Mouse (Mus musculus) embryonic facial prominence, embryonic 11.5 days (tissue): ENCODE data around the gene Bricd5. TPM values are rescaled to one million over a fixed set of nuclear protein-coding genes. Genes with fewer than 3 reads are reported as not detected.
"Not testable (repeated sequence)": the region's sequence is repeated elsewhere in the genome, so short reads cannot be mapped to it uniquely, and the experiment has no call there.

Experiments
- ATAC-seq: fragments of 200-750 bp; cut with Nextera tagmentation; replicated peaks from 2 replicates; pipeline ENCODE4 v1.8.0; 2017; ENCODE audit warnings: low read depth; ENCODE audit not compliant: insufficient number of reproducible peaks, low FRiP score, low TSS enrichment
- DNase-seq: peaks from one replicate; pipeline ENCODE4 v3.0.0-alpha.2; 2015; ENCODE audit warnings: low spot score
- H3K27ac ChIP-seq: fragments of 300-500 bp; sonication (generic); replicated peaks from 2 replicates; pipeline ENCODE4 v1.5.1; 2014; ENCODE audit warnings: mild to moderate bottlenecking, low read depth, low read length, control low read depth
- H3K27me3 ChIP-seq: fragments of 300-500 bp; sonication (generic); 2 replicates; pipeline ENCODE4 v1.6.1; 2014; ENCODE audit warnings: mild to moderate bottlenecking, low read length, moderate library complexity, mixed read lengths; ENCODE audit not compliant: control insufficient read depth, insufficient read depth
- H3K36me3 ChIP-seq: fragments of 300-500 bp; sonication (generic); replicated peaks from 2 replicates; pipeline ENCODE4 v1.6.1; 2014; ENCODE audit warnings: low read depth, mild to moderate bottlenecking, low read length, moderate library complexity, mixed read lengths; ENCODE audit not compliant: control insufficient read depth, insufficient read depth
- H3K4me1 ChIP-seq: fragments of 300-500 bp; sonication (generic); 2 replicates; pipeline ENCODE4 v1.6.1; 2014; ENCODE audit warnings: low read length, mixed read lengths; ENCODE audit not compliant: control insufficient read depth, insufficient read depth
- H3K4me2 ChIP-seq: fragments of 300-500 bp; sonication (generic); 2 replicates; pipeline ENCODE4 v1.6.1; 2014; ENCODE audit warnings: low read depth, mild to moderate bottlenecking, control low read depth, low read length, moderate library complexity
- H3K4me3 ChIP-seq: fragments of 300-500 bp; sonication (generic); 2 replicates; pipeline ENCODE4 v1.5.1; 2014; ENCODE audit warnings: low read depth, low read length, control low read depth
- H3K9ac ChIP-seq: fragments of 300-500 bp; sonication (generic); replicated peaks from 2 replicates; pipeline ENCODE4 v1.6.1; 2014; ENCODE audit warnings: mild to moderate bottlenecking, control low read depth, low read length
- H3K9me3 ChIP-seq: fragments of 300-500 bp; sonication (generic); replicated peaks from 2 replicates; pipeline ENCODE4 v1.6.1; 2016; ENCODE audit warnings: mild to moderate bottlenecking, low read length, inconsistent platforms, mixed read lengths; ENCODE audit not compliant: control insufficient read depth
- WGBS: fragments of 180-500 bp; shearing (Covaris S2); extraction: QIAGEN DNeasy Blood & Tissue Kit; methylation state at CpG from one replicate; pipeline ENCODE4 v1.1.7; 2014; 5-methylcytosine and 5-hydroxymethylcytosine counted together
- polyA plus RNA-seq: library from polyadenylated mRNA; unstranded; fragments of >200 nt; fragmentation: Nextera tagmentation; extraction: Ambion mirVana; gene quantifications from 2 replicates; pipeline ENCODE4 v1.2.1, GENCODE M21; 2014

Bricd5 gene
- polyA plus RNA-seq, 1 experiment from 2014 or later, result not detected

DNA sequence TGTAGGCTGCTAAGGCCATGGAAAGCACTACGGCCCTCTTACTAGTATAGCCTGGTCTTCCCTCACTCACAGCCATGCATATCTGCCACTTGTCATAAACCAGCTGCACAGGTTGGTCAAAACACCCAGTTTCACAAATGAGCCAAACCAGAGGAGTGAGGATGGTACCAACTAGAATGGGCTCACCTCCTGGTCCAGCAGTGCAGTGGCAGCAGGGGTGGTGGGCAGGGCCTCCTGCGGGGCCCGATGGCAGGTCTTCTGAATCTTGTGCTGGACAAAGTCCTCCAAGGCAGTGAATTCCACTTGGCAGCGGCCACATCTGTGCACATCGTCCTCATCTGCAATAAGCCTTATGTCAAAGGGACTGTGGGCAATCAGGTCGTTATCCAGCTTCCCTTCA, 22.5 kb upstream of the Bricd5 start:
- Histone ChIP-seq H3K36me3 (peaks cover 6% of the 10 kb centered on the region), H3K9me3 (no peaks in the 10 kb centered on the region)

DNA sequence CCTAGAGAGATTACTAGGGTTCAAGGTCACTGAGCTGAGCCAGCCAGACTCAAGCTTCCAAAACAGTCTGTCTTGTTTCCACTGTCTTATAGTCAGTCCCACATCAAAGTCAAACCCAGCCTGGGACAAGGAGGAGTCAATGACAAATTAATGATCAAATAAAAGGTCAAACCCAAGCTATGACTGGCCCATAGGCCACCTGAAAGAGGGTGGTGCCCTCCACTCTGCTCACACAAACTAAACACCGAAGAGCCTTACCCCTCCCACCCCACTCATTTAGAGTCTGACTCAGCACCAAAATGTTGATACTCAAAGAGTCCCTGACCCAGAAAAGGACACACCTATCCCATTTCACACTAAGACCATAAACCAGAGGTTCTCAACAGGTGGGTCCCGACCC, 20.3 kb upstream of the Bricd5 start:
- Histone ChIP-seq H3K27ac (no peak overlapping the region), H3K36me3 (peaks cover 3% of the 10 kb centered on the region), H3K4me1 (no peaks in the 10 kb centered on the region), H3K4me3 (no peak overlapping the region), H3K9me3 (no peaks in the 10 kb centered on the region), H3K4me2 (no peak overlapping the region), H3K9ac (no peak overlapping the region), H3K27me3 (no peaks in the 10 kb centered on the region)
- 84% methylated on average over 2 of the region's 2 CpGs for WGBS
- no peak for DNase-seq
- no peak for ATAC-seq

More for the DNA sequence above, 22.5 kb upstream of the Bricd5 start:
- Histone ChIP-seq H3K27ac (no peak overlapping the region), H3K9ac (no peak overlapping the region), H3K4me2 (no peak overlapping the region), H3K27me3 (no peaks in the 10 kb centered on the region), H3K4me1 (no peaks in the 10 kb centered on the region), H3K4me3 (no peak overlapping the region)
- 97% methylated on average over 6 of the region's 6 CpGs for WGBS
- ATAC-seq (no peak), DNase-seq (no peak)

DNA sequence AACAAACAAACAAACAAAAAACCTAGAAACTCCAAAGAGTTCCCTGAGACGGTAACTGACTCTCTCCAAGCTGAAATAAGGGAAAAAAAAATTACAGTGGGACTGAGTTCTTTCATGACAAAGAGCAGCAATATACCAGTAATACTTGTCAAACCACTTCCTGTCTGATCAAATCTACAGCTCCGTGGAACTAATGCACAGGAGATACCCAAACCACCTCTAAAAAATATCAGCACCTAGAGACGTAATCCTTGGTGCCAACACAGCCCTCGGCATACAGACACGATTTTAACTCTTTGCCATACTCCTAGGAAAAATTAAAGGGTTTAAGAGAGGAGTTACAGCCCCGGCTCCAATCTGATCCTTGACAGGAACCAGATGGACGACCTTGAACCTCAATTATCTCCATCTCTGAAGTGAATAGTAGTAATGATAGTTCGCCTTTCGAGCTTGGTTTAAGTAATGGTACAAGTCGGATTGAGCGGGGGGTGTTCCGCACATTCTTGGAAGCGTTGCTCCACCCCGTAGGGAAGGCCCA, 19.4 kb upstream of the Bricd5 start:
- Histone ChIP-seq H3K27ac (peak overlapping the region; percentile 87; the same call in 1 of the 2 replicates), H3K9me3 (no peaks in the 10 kb centered on the region), H3K36me3 (no peaks in the 10 kb centered on the region; the same call in 1 of the 2 replicates), H3K9ac (peak overlapping the region; percentile 84), H3K27me3 (no peaks in the 10 kb centered on the region), H3K4me1 (no peaks in the 10 kb centered on the region), H3K4me2 (peak overlapping the region; percentile 65), H3K4me3 (peak overlapping the region; percentile 84)
- DNase-seq (no peak), ATAC-seq (no peak)
- 7% methylated on average over 14 of the region's 14 CpGs for WGBS

DNA sequence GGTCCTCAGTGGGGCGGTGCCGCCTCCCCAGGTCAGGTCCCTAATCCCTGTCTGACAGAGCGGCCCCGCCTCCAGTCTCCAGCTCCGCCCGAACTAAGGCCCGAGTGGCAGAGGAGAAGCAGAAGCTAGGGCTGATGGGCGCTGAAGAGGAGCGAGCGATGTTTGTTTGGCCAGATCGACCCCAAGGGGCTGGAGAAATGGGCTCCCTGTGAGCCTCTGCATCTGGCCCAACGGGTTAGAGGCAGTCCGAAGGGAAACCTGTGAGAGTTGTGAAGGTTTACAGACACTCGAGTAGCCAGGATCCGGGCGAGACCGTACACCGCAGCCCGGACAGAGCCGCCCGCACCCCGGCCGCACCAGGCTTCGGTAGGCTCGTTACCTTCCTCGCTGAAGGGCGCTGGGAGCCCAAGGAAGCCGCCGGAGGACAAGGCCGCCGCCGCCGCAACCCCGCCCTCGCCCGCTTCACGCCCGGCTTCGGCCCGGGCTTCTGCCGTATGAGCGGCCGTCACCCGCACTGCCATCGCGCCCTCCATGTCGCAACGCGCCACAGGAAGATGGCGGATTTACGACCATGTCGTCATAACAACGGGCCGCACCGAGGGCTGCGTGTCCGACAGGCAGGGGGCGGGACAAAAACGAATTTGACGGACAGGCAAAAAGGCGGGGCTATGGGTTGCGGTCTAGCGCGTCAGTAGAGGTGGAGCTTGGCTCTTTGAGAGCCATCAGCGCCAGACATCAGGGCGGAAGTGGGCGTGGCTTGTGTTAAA, 18.7 kb upstream of the Bricd5 start:
- H3K27ac ChIP-seq, result peak overlapping the region; percentile 87
- no peaks in the 10 kb centered on the region for H3K4me1 ChIP-seq
- ATAC-seq, result peak; percentile 88
- H3K9ac ChIP-seq, result peak overlapping the region; percentile 84
- H3K36me3 ChIP-seq, result no peaks in the 10 kb centered on the region
- under 1% methylated on average over 67 of the region's 67 CpGs for WGBS
- no peaks in the 10 kb centered on the region for H3K27me3 ChIP-seq
- peak; percentile 100 for DNase-seq
- peak overlapping the region; percentile 65 for H3K4me2 ChIP-seq
- H3K9me3 ChIP-seq, result no peaks in the 10 kb centered on the region
- peak overlapping the region; percentile 84 for H3K4me3 ChIP-seq

DNA sequence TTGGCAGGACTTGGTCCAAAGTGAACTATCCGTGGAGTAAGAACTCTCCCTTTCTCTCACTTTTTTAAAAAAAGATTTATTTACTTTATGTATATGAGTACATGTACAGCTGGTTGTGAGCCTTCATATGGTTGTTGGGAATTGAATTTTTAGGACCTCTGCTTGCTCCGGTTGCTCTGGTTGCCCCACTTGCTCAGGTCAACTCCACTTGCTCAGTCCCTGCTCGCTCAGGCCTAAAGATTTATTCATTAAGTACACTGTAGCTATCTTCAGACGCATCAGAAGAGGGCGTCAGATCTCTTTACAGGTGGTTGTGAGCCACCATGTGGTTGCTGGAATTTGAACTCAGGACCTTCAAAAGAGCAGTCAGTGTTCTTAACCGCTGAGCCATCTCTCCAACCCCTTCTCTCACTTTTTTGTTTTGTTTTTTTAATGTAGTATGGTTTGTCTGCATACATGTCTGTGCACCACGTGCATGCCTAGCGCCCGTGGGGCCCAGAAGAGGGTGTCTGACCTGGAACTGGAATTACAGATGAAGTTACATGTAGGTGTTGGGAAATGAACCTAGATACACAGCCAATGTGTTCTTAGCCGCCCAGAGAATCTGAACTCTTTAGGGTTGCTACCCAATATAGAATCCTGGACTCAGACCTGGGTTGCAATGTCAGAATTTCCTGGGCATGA, 18.0 kb upstream of the Bricd5 start:
- not testable (repeated sequence) for H3K4me2 ChIP-seq, H3K9me3 ChIP-seq, H3K9ac ChIP-seq, H3K4me1 ChIP-seq, H3K27ac ChIP-seq, H3K36me3 ChIP-seq, ATAC-seq, DNase-seq, H3K27me3 ChIP-seq
- H3K4me3 ChIP-seq, result peak overlapping the region; percentile 84; the same call in 1 of the 2 replicates
- WGBS, result 54% methylated on average over 10 of the region's 10 CpGs

DNA sequence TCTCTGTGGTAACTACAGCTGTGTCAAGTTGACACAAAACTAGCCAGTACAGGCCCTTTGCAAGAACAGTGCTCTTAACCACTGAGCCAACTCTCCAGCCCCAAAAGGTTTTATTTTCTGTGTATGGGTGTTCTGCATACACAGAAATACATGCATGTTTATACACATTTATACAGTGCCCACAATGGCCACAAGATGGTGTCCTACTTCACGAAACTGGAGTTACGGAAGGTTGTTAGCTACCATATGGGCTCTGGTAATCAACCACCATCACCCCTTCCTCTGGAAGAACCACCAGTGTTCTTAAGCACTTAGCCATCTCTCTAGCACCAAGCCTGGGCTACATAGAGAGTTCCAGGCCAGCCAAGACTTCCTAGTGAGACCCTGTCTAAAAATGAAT, 12.1 kb upstream of the Bricd5 start:
- Histone ChIP-seq H3K9ac (no peak overlapping the region), H3K27me3 (no peaks in the 10 kb centered on the region), H3K4me3 (no peak overlapping the region), H3K27ac (no peak overlapping the region), H3K9me3 (no peaks in the 10 kb centered on the region), H3K36me3 (no peaks in the 10 kb centered on the region), H3K4me1 (no peaks in the 10 kb centered on the region), H3K4me2 (no peak overlapping the region)
- DNase-seq (peak; percentile 46), ATAC-seq (no peak)
- 70% methylated on average over 2 of the region's 2 CpGs for WGBS

DNA sequence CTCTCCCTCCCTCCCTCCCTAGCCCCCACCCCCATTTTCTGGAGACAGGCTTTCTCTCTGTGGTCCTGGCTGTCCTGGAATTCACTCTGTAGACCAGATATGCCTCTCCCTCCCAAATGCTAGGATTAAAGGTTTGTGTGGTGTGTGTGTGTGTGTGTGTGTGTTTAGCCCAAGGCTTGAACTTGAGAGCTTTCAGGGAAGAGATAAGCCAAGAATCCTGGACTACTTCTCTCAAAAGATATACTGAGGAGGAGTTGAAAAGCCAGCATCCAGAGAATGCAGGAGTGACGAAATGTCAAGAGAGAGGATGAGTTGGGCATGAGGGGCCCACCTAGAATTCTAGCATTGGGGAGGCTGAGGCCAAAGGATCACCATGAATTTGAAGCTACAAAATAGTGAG, 10.8 kb upstream of the Bricd5 start:
- ATAC-seq (no peak), DNase-seq (no peak)
- Histone ChIP-seq H3K27me3 (no peaks in the 10 kb centered on the region), H3K4me2 (no peak overlapping the region), H3K4me1 (no peaks in the 10 kb centered on the region), H3K4me3 (no peak overlapping the region), H3K27ac (no peak overlapping the region), H3K9ac (no peak overlapping the region), H3K9me3 (no peaks in the 10 kb centered on the region), H3K36me3 (no peaks in the 10 kb centered on the region)
- WGBS, result 74% methylated on average over 1 of the region's 1 CpGs
